Mouse (Mus musculus) embryonic stem cell, embryonic (primary cell): Measurements from ENCODE around the gene Gm6164.
"Not testable (repeated sequence)": the region's sequence is repeated elsewhere in the genome, so short reads cannot be mapped to it uniquely, and the experiment has no call there.

Source experiments
- CTCF ChIA-PET, 4 experiments: fragments of 300-600 bp in 2 of 4; fragments of 350-600 bp in 2 of 4; sonication (Branson Sonifier 250); formaldehyde crosslinking; loops; one replicate each; lab custom pipeline; 2022; ENCODE audit warnings: inconsistent platforms in 2 of 4; lab: Charles Lee
- POLR2A ChIA-PET, 4 experiments: fragments of 300-600 bp in 2 of 4; fragments of 350-600 bp in 2 of 4; sonication (Branson Sonifier 250); formaldehyde crosslinking; loops; one replicate each; lab custom pipeline; 2022; ENCODE audit warnings: antibody characterized with exemption in 4 of 4, inconsistent platforms in 1 of 4; lab: Charles Lee

The Gm6164 gene

DNA sequence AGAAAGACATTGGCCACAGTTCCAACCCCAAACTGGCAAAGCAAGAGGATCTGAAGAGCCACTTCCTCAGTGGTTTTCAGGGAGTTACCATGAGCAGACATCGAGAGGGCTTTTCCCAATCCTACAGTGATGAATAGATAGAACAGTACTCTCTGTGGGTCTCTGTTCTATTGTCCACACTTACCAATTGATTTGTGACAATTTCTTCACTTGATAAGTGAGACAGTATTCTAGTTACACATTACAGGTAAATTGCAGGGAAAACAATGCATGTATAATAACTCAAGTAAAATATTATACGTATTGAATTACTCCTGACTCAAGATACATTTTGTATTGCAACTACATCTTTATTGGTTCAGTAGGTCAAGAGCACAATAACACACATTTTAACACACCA is at the start of gene Gm6164:
TSS of gene Gm6164 (minus strand) at position 101 of the 400 bp plus-strand sequence.
- CTCF ChIA-PET: not testable (repeated sequence)

GRCm38 (mm10) chr7:20233728-20234127 is 28.3 kb upstream of the Gm6164 start, which contains the start of gene Gm4498:
Gm4498 (minus strand) TSS chr7:20233828.
- POLR2A ChIA-PET, CTCF ChIA-PET: not testable (repeated sequence)

More for the DNA sequence above, at the start of gene Gm6164:
- POLR2A ChIA-PET: not testable (repeated sequence)

DNA sequence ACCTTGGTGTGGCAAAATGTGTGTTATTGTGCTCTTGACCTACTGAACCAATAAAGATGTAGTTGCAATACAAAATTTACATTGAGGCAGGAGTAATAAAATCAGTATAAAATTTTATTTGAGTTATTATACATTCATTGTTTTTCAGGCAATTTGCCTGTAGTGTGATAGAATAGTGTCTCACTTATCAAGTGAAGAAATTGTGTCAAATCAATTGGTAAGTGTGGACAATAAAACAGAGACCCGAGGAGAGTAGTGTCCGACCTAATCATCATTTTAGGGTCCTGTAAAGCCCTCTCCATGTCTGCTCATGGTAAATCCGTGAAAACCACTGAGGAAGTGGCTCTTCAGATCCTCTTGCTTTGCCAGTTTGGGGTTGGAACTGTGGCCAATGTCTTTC is 12.0 kb downstream of the Gm6164 start, which contains the start of gene Vmn1r95:
TSS of gene Vmn1r95 (plus strand) at position 301 of the 400 bp plus-strand sequence.
- POLR2A ChIA-PET, CTCF ChIA-PET: not testable (repeated sequence)

- CTCF ChIA-PET, POLR2A ChIA-PET: not testable (repeated sequence)
Measured at GRCm38 (mm10) chr7:20168277-20168676, 37.1 kb downstream of the Gm6164 start, which contains the start of gene Vmn1r94. Vmn1r94 (minus strand) TSS chr7:20168377.
